Mouse (Mus musculus): Measurements from ENCODE around the gene Cass4. TPM values are rescaled to one million over a fixed set of nuclear protein-coding genes. Genes with fewer than 3 reads are reported as not detected.
A peak's percentile ranks its signal among the peaks of the same experiment; 100 is the strongest.

Cass4 gene
- polyA plus RNA-seq, 1 experiment, result 0.24 TPM

- Histone ChIP-seq H3K4me2 (ENCODE audit: low read depth) (no peak overlapping the region), H3K27me3 (ENCODE audit: control insufficient read depth, insufficient read depth, insufficient read length) (no peaks in the 10 kb centered on the region), H3K4me3 (no peak overlapping the region), H3K36me3 (ENCODE audit: control insufficient read depth, insufficient read depth) (peaks cover 9% of the 10 kb centered on the region), H3K79me2 (ENCODE audit: control insufficient read depth, insufficient read depth) (no peaks in the 10 kb centered on the region), H3ac (ENCODE audit: control insufficient read depth, insufficient read length) (no peak overlapping the region)
- TF ChIP-seq TCF3 (IDR thresholded peaks at IDR 0.05; ENCODE audit: insufficient read length, low read depth) (no peak), E2F4 (IDR thresholded peaks at IDR 0.05; ENCODE audit: insufficient read depth) (no peak), MYOD1 (IDR thresholded peaks at IDR 0.05; ENCODE audit: control insufficient read depth in 1 of 3, insufficient read length in 2 of 3, low read depth in 2 of 3) (no peak), POLR2A (IDR thresholded peaks at IDR 0.05; ENCODE audit: insufficient read length, low read depth) (no peak), TCF12 (IDR thresholded peaks at IDR 0.05; ENCODE audit: insufficient read depth, poor library complexity, severe bottlenecking) (no peak), REST (IDR thresholded peaks at IDR 0.05; ENCODE audit: insufficient read depth, insufficient read length) (no peak), MAX (IDR thresholded peaks at IDR 0.05; ENCODE audit: low read depth) (no peak), CEBPB (IDR thresholded peaks at IDR 0.05; ENCODE audit: insufficient read depth, poor library complexity, severe bottlenecking) (no peak), POLR2AphosphoS2 (IDR thresholded peaks at IDR 0.05; ENCODE audit: insufficient read length, low read depth) (no peak), MYOG (IDR thresholded peaks at IDR 0.05; ENCODE audit: control insufficient read depth in 1 of 3, insufficient read depth in 1 of 3, insufficient read length in 2 of 3, low read depth in 2 of 3) (no peak), USF1 (IDR thresholded peaks at IDR 0.05; ENCODE audit: low read depth) (no peak), SRF (IDR thresholded peaks at IDR 0.05; ENCODE audit: control insufficient read depth, insufficient read length, low read depth) (no peak)
Observed at GRCm38 (mm10) chr2:172460647-172461046, 67.1 kb downstream of the Cass4 start.

- TF ChIP-seq MYOG (IDR thresholded peaks at IDR 0.05; ENCODE audit: control insufficient read depth in 1 of 3, insufficient read depth in 1 of 3, insufficient read length in 2 of 3, low read depth in 2 of 3), result no peak
- TF ChIP-seq POLR2AphosphoS2 (IDR thresholded peaks at IDR 0.05; ENCODE audit: insufficient read length, low read depth), result no peak
- no peak for TF ChIP-seq TCF3 (IDR thresholded peaks at IDR 0.05; ENCODE audit: insufficient read length, low read depth)
- no peak for TF ChIP-seq POLR2A (IDR thresholded peaks at IDR 0.05; ENCODE audit: insufficient read length, low read depth)
- no peak for TF ChIP-seq TCF12 (IDR thresholded peaks at IDR 0.05; ENCODE audit: insufficient read depth, poor library complexity, severe bottlenecking)
- TF ChIP-seq USF1 (IDR thresholded peaks at IDR 0.05; ENCODE audit: low read depth), result no peak
- no peaks in the 10 kb centered on the region for H3K79me2 ChIP-seq (ENCODE audit: control insufficient read depth, insufficient read depth)
- H3K4me2 ChIP-seq (ENCODE audit: low read depth), result no peak overlapping the region
- H3K4me3 ChIP-seq, result no peak overlapping the region
- H3ac ChIP-seq (ENCODE audit: control insufficient read depth, insufficient read length), result no peak overlapping the region
- peaks cover 12% of the 10 kb centered on the region for H3K36me3 ChIP-seq (ENCODE audit: control insufficient read depth, insufficient read depth)
- no peaks in the 10 kb centered on the region for H3K27me3 ChIP-seq (ENCODE audit: control insufficient read depth, insufficient read depth, insufficient read length)
Observed at GRCm38 (mm10) chr2:172462813-172463212, 69.2 kb downstream of the Cass4 start.

- H3K36me3 ChIP-seq (ENCODE audit: control insufficient read depth, insufficient read depth), result peaks cover 20% of the 10 kb centered on the region
- H3K4me2 ChIP-seq (ENCODE audit: low read depth), result no peak overlapping the region
- no peaks in the 10 kb centered on the region for H3K79me2 ChIP-seq (ENCODE audit: control insufficient read depth, insufficient read depth)
- no peak for TF ChIP-seq E2F4 (IDR thresholded peaks at IDR 0.05; ENCODE audit: insufficient read depth)
- no peak for TF ChIP-seq POLR2A (IDR thresholded peaks at IDR 0.05; ENCODE audit: insufficient read length, low read depth)
- TF ChIP-seq MYOD1 (IDR thresholded peaks at IDR 0.05; ENCODE audit: control insufficient read depth in 1 of 3, insufficient read length in 2 of 3, low read depth in 2 of 3), result no peak
- TF ChIP-seq POLR2AphosphoS2 (IDR thresholded peaks at IDR 0.05; ENCODE audit: insufficient read length, low read depth), result no peak
- TF ChIP-seq TCF12 (IDR thresholded peaks at IDR 0.05; ENCODE audit: insufficient read depth, poor library complexity, severe bottlenecking), result no peak
- TF ChIP-seq MAX (IDR thresholded peaks at IDR 0.05; ENCODE audit: low read depth), result no peak
- no peak for TF ChIP-seq TCF3 (IDR thresholded peaks at IDR 0.05; ENCODE audit: insufficient read length, low read depth)
- TF ChIP-seq REST (IDR thresholded peaks at IDR 0.05; ENCODE audit: insufficient read depth, insufficient read length), result no peak
- no peak for TF ChIP-seq CEBPB (IDR thresholded peaks at IDR 0.05; ENCODE audit: insufficient read depth, poor library complexity, severe bottlenecking)
- no peak for TF ChIP-seq USF1 (IDR thresholded peaks at IDR 0.05; ENCODE audit: low read depth)
- no peak for TF ChIP-seq SRF (IDR thresholded peaks at IDR 0.05; ENCODE audit: control insufficient read depth, insufficient read length, low read depth)
- TF ChIP-seq MYOG (IDR thresholded peaks at IDR 0.05; ENCODE audit: control insufficient read depth in 1 of 3, insufficient read depth in 1 of 3, insufficient read length in 2 of 3, low read depth in 2 of 3), result no peak
- H3ac ChIP-seq (ENCODE audit: control insufficient read depth, insufficient read length), result no peak overlapping the region
- H3K4me3 ChIP-seq, result no peak overlapping the region
- no peaks in the 10 kb centered on the region for H3K27me3 ChIP-seq (ENCODE audit: control insufficient read depth, insufficient read depth, insufficient read length)
Observed at GRCm38 (mm10) chr2:172466427-172467132, 73.0 kb downstream of the Cass4 start.

- TF ChIP-seq TCF3 (IDR thresholded peaks at IDR 0.05; ENCODE audit: insufficient read length, low read depth) (no peak), USF1 (IDR thresholded peaks at IDR 0.05; ENCODE audit: low read depth) (peak; percentile 39)
- H3K27me3 ChIP-seq (ENCODE audit: control insufficient read depth, insufficient read depth, insufficient read length), result no peaks in the 10 kb centered on the region
- H3K36me3 ChIP-seq (ENCODE audit: control insufficient read depth, insufficient read depth), result peaks cover 20% of the 10 kb centered on the region
- no peaks in the 10 kb centered on the region for H3K79me2 ChIP-seq (ENCODE audit: control insufficient read depth, insufficient read depth)
- no peak overlapping the region for H3K4me2 ChIP-seq (ENCODE audit: low read depth)
- no peak overlapping the region for H3ac ChIP-seq (ENCODE audit: control insufficient read depth, insufficient read length)
- no peak overlapping the region for H3K4me3 ChIP-seq
Observed at GRCm38 (mm10) chr2:172467206-172467605, 73.6 kb downstream of the Cass4 start.

GRCm38 (mm10) chr2:172468346-172468819 lies 74.8 kb downstream of the Cass4 start:
- TF ChIP-seq E2F4 (IDR thresholded peaks at IDR 0.05; ENCODE audit: insufficient read depth), result no peak
- no peak for TF ChIP-seq USF1 (IDR thresholded peaks at IDR 0.05; ENCODE audit: low read depth)
- TF ChIP-seq MYOD1 (IDR thresholded peaks at IDR 0.05; ENCODE audit: control insufficient read depth in 1 of 3, insufficient read length in 2 of 3, low read depth in 2 of 3), result no peak
- no peak for TF ChIP-seq SRF (IDR thresholded peaks at IDR 0.05; ENCODE audit: control insufficient read depth, insufficient read length, low read depth)
- TF ChIP-seq POLR2AphosphoS2 (IDR thresholded peaks at IDR 0.05; ENCODE audit: insufficient read length, low read depth), result no peak
- no peak for TF ChIP-seq MAX (IDR thresholded peaks at IDR 0.05; ENCODE audit: low read depth)
- TF ChIP-seq REST (IDR thresholded peaks at IDR 0.05; ENCODE audit: insufficient read depth, insufficient read length), result no peak
- no peak for TF ChIP-seq POLR2A (IDR thresholded peaks at IDR 0.05; ENCODE audit: insufficient read length, low read depth)
- no peak for TF ChIP-seq TCF12 (IDR thresholded peaks at IDR 0.05; ENCODE audit: insufficient read depth, poor library complexity, severe bottlenecking)
- TF ChIP-seq CEBPB (IDR thresholded peaks at IDR 0.05; ENCODE audit: insufficient read depth, poor library complexity, severe bottlenecking), result no peak
- TF ChIP-seq TCF3 (IDR thresholded peaks at IDR 0.05; ENCODE audit: insufficient read length, low read depth), result no peak
- no peak for TF ChIP-seq MYOG (IDR thresholded peaks at IDR 0.05; ENCODE audit: control insufficient read depth in 1 of 3, insufficient read depth in 1 of 3, insufficient read length in 2 of 3, low read depth in 2 of 3)
- Histone ChIP-seq H3K79me2 (ENCODE audit: control insufficient read depth, insufficient read depth) (no peaks in the 10 kb centered on the region), H3K4me3 (no peak overlapping the region), H3K36me3 (ENCODE audit: control insufficient read depth, insufficient read depth) (peaks cover 20% of the 10 kb centered on the region), H3ac (ENCODE audit: control insufficient read depth, insufficient read length) (no peak overlapping the region), H3K27me3 (ENCODE audit: control insufficient read depth, insufficient read depth, insufficient read length) (no peaks in the 10 kb centered on the region), H3K4me2 (ENCODE audit: low read depth) (no peak overlapping the region)

All from myocyte (in vitro differentiated cells).